Mouse (Mus musculus): ENCODE results near the gene Olfr1008. TPM values are rescaled to one million over a fixed set of nuclear protein-coding genes. Genes with fewer than 3 reads are reported as not detected.
"Not testable (repeated sequence)": the region's sequence is repeated elsewhere in the genome, so short reads cannot be mapped to it uniquely, and the experiment has no call there.

The Olfr1008 gene
- total RNA-seq (2021) = not detected
- long read RNA-seq, experiment 1 = 0 reads
- long read RNA-seq, experiment 2 = 0 reads

DNA sequence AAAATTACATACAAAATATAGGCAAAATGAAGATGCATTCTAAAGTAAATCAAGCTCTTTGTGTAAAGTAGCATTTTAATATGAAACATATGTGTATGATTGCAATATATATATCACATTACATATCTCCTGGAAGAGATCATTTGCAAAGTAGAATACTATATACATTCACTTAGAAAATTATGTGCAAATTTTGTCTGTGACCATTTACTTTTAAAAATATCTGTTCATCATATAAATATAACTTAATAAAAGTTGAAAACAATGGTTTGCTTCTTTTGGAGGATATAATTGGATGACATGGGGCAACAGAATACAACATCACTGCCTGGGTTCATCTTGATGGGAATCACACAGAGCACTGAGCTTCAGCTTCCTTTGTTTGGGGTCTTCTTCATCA, at the start of gene Olfr1008:
Gene Olfr1008 (plus strand): TSS at position 301 of the 400 bp plus-strand sequence.
- no peak for DNase-seq (ENCODE audit: low spot score in 2 of 2)

DNA sequence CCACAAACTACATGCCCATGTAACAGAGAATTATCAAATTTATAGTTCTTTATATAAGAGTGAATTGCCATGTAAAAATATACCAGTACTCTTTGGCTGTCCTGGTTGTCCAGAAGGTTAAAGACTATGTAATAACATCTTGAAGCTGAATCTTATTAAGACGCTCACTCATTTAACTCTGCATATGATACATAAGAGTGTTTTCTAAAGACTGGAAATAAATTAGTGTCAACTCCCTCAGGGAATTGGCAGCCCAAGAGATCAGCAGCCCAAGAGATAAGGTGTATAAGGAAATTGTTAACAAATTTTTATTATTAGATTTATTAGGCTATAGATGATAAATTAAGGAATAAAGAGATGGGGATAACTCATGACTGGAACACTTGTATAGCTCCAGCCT, 38.6 kb upstream of the Olfr1008 start, which contains the start of gene Olfr1002:
Gene Olfr1002 (minus strand): TSS at position 101 of the 400 bp plus-strand sequence.
- no peak for DNase-seq (ENCODE audit: low spot score in 2 of 2)

DNA sequence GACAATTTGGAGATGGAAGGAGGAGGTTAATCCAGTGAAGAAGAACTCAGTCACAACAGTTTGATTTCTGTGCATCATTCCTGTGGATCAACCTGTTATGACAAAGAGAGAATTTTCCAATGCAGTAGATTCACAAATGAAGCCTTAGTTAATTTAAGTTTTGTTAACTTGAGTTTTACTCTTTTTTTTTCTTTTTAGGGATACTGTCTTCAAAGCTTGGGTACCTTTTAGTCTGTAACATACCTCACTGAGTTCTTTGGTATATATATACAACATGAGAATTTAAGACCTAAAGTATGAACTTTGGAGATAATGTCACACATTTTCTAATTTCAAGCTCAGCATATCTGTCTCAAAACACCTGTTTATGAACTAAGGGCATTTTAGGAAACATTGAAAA, 24.9 kb upstream of the Olfr1008 start, which contains the start of gene Olfr154:
Gene Olfr154 (minus strand): TSS at position 101 of the 400 bp plus-strand sequence.
- not testable (repeated sequence) for DNase-seq (ENCODE audit: low spot score in 2 of 2)

DNA sequence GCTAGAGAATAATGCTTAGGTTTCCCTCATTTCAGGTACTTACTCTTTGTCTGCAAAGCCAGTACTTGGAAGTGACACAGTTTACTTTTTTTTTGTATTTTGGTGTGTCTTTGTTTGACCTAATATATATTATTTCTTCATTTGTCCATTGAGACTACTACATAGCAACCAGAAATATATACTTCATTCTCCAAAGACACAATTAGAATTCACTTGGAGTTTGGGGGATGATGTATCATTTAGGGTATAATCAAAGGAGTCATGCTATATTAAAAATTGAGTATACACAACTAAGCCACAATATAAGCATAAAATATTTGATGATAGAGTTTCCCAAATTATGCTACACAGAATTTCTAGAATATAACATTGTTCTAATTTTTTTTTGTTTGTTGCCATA, 10.6 kb upstream of the Olfr1008 start, which contains the start of gene Olfr1006:
Gene Olfr1006 (minus strand): TSS at position 101 of the 400 bp plus-strand sequence.
- DNase-seq (ENCODE audit: low spot score in 2 of 2) = no peak

DNA sequence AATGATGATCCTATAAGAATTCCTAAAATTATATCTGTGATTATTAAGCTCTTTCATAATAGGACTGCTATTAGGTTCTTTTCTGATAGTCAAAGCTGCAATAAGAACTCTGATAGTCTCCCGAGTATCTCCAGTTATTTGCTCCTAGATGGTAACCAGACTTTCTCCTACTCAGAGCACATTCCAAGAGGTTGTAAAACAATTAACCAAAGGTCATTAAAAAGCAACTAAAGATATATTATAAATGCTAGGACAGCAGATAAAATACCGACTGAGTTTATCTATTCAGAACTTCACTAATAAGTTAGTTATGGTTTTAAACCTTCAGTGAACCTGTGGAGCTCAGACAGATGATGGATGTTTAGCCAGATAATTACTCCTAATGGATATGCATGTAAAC, 21.4 kb downstream of the Olfr1008 start:
- DNase-seq (ENCODE audit: low spot score in 2 of 2) = not testable (repeated sequence)

DNA sequence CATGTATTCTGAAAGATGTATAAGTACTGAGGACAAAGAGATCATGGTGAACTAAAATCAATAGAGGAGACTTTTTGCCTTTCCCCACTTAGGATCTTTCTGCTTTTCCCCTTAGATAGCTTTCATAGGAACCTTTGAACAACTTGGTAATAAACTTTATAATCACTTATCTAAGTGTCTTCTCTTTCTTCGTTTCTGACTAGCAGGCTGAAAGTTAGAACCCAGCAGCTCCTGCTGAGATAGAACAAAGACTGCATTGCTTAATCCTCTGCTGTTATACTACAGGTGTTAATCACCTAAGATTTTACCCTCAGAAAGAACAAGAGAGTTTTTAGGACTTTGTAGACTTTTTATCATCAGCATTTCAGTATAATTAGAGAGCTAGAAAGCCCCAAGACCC, 21.9 kb downstream of the Olfr1008 start:
- DNase-seq (ENCODE audit: low spot score in 2 of 2) = no peak

DNA sequence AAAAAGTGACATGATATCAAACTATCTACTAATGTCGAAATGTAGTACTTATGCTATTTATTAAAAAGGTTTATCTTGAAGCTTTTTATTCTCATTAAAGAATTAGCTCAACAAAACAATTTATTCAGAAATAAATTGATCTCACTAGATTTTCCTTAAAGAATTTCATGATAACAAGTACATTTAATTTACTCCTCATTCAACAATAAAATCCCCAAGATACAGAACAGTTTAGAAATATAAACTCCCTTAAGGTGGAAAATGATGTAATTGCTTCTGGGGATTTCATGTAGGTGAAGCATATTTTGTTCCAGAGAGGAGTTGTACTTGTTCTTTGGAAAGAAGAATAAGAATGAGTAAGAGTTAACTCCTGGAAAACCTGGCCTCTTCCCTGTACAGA, 25.9 kb downstream of the Olfr1008 start, which contains the start of gene Olfr1009:
Gene Olfr1009 (plus strand): TSS at position 301 of the 400 bp plus-strand sequence.
- no peak for DNase-seq (ENCODE audit: low spot score in 2 of 2)

DNA sequence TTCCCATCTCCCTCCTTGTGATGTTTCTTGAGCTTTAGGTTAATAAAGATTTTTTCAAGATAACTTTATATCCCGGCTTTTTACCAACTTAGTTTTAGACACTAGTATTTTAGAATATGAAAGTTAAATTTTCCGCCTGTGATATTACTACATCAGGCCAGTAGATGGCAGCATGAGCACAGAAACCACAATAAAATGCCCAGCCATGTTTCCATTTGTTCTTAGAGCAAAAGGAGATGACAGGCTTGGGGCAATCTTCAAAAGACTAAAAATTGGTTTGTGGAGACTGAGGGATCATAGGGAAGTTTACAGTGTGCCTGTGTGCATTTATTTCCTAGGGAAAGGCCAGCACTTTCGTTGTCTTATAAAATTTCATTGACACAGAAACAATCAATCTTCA, 36.6 kb downstream of the Olfr1008 start:
- DNase-seq (ENCODE audit: low spot score in 2 of 2) = peak; percentile 18 to 20

Other genes starting within 250 kb of the Olfr1008 start
- gene Olfr995, start 245.8 kb upstream of the Olfr1008 start, total RNA-seq (2021) = not detected
- not detected for gene 4833423E24Rik, start 170.4 kb upstream of the Olfr1008 start, total RNA-seq (2021)
- gene Olfr996, start 110.2 kb upstream of the Olfr1008 start, total RNA-seq (2021) = not detected
- not detected for gene Olfr998, start 100.5 kb upstream of the Olfr1008 start, total RNA-seq (2021)
- gene Olfr1000, start 77.5 kb upstream of the Olfr1008 start, total RNA-seq (2021) = not detected
- gene Olfr1002, start 38.7 kb upstream of the Olfr1008 start, total RNA-seq (2021) = not detected
- not detected for gene Olfr154, start 25.0 kb upstream of the Olfr1008 start, total RNA-seq (2021)
- not detected for gene Olfr1006, start 10.7 kb upstream of the Olfr1008 start, total RNA-seq (2021)
- gene Olfr1009, start 26.0 kb downstream of the Olfr1008 start, total RNA-seq (2021) = not detected
- not detected for gene Olfr1012, start 73.3 kb downstream of the Olfr1008 start, total RNA-seq (2021)
- gene Olfr1013, start 77.7 kb downstream of the Olfr1008 start, total RNA-seq (2021) = not detected
- gene Olfr1014, start 83.3 kb downstream of the Olfr1008 start, total RNA-seq (2021) = not detected
- not detected for gene Olfr1015, start 92.6 kb downstream of the Olfr1008 start, total RNA-seq (2021)
- not detected for gene Olfr1016, start 113.1 kb downstream of the Olfr1008 start, total RNA-seq (2021)
- not detected for gene Olfr1018, start 129.0 kb downstream of the Olfr1008 start, total RNA-seq (2021)
- not detected for gene Olfr1019, start 156.1 kb downstream of the Olfr1008 start, total RNA-seq (2021)
- not detected for gene Olfr1020, start 157.6 kb downstream of the Olfr1008 start, total RNA-seq (2021)
- gene Olfr1022, start 179.2 kb downstream of the Olfr1008 start, total RNA-seq (2021) = not detected
- not detected for gene Olfr1023, start 196.2 kb downstream of the Olfr1008 start, total RNA-seq (2021)
- not detected for gene Olfr1024, start 215.6 kb downstream of the Olfr1008 start, total RNA-seq (2021)
- gene Olfr1025-ps1, start 225.8 kb downstream of the Olfr1008 start, total RNA-seq (2021) = not detected
- gene Olfr1026, start 232.1 kb downstream of the Olfr1008 start, total RNA-seq (2021) = not detected